Mouse (Mus musculus) stomach, postnatal 0 days (tissue): ENCODE results near the gene Enpp4. TPM values are rescaled to one million over a fixed set of nuclear protein-coding genes. Genes with fewer than 3 reads are reported as not detected.
A peak's percentile ranks its signal among the peaks of the same experiment; 100 is the strongest.

ENCODE experiments used
- ATAC-seq: fragments of 200-750 bp; cut with Nextera tagmentation; 2 replicates; pipeline ENCODE4 v1.8.0; 2017; ENCODE audit not compliant: low FRiP score, low TSS enrichment
- DNase-seq: peaks from one replicate; pipeline ENCODE4 v3.0.0-alpha.2; 2016; ENCODE audit warnings: low spot score
- H3K27ac ChIP-seq: fragments of 300-500 bp; sonication (generic); replicated peaks from 2 replicates; pipeline ENCODE4 v1.5.1; 2014; ENCODE audit warnings: mild to moderate bottlenecking, control low read depth
- H3K27me3 ChIP-seq: fragments of 300-500 bp; sonication (generic); 2 replicates; pipeline ENCODE4 v1.6.1; 2014; ENCODE audit warnings: low read length; ENCODE audit not compliant: control insufficient read depth, insufficient read depth
- H3K36me3 ChIP-seq: fragments of 300-500 bp; sonication (generic); 2 replicates; pipeline ENCODE4 v1.6.1; 2014; ENCODE audit warnings: low read length, mixed read lengths; ENCODE audit not compliant: control insufficient read depth, insufficient read depth
- H3K4me1 ChIP-seq: fragments of 300-500 bp; sonication (generic); replicated peaks from 2 replicates; pipeline ENCODE4 v1.6.1; 2014; ENCODE audit warnings: antibody characterized with exemption; ENCODE audit not compliant: control insufficient read depth, insufficient read depth
- H3K4me2 ChIP-seq: fragments of 300-500 bp; sonication (generic); replicated peaks from 2 replicates; pipeline ENCODE4 v1.6.1; 2014; ENCODE audit warnings: low read depth, mild to moderate bottlenecking, control low read depth, moderate library complexity
- H3K4me3 ChIP-seq: fragments of 300-500 bp; sonication (generic); 2 replicates; pipeline ENCODE4 v1.5.1; 2014; ENCODE audit warnings: low read depth, low read length, control low read depth
- H3K9ac ChIP-seq: fragments of 300-500 bp; sonication (generic); 2 replicates; pipeline ENCODE4 v1.6.1; 2014; ENCODE audit warnings: mild to moderate bottlenecking, low read length, control low read depth, mixed read lengths
- H3K9me3 ChIP-seq: fragments of 300-500 bp; sonication (generic); 2 replicates; pipeline ENCODE4 v1.6.1; 2016; ENCODE audit warnings: low read length; ENCODE audit not compliant: control insufficient read depth
- CTCF ChIP-seq: IDR thresholded peaks from 2 replicates; pipeline ENCODE4 v1.5.1; 2016; ENCODE audit warnings: antibody characterized with exemption, low read depth, mild to moderate bottlenecking, moderate library complexity
- EP300 ChIP-seq: optimal IDR thresholded peaks from 2 replicates; pipeline ENCODE3; 2016; ENCODE audit warnings: antibody characterized with exemption
- WGBS: fragments of 180-500 bp; shearing (Covaris S2); extraction: QIAGEN DNeasy Blood & Tissue Kit; methylation state at CpG from one replicate; pipeline ENCODE4 v1.1.7; 2014; 5-methylcytosine and 5-hydroxymethylcytosine counted together
- polyA plus RNA-seq: library from polyadenylated mRNA; unstranded; fragments of >200 nt; fragmentation: Nextera tagmentation; extraction: Ambion mirVana; gene quantifications from 2 replicates; pipeline ENCODE4 v1.2.1, GENCODE M21; 2015

Enpp4 gene
- polyA plus RNA-seq, 1 experiment from 2014 or later, result 5.0 TPM

- no peaks in the 10 kb centered on the region for H3K4me1 ChIP-seq
- ATAC-seq, result no peak
- no peaks in the 10 kb centered on the region for H3K27me3 ChIP-seq
- H3K4me3 ChIP-seq, result no peak overlapping the region
- DNase-seq, result no peak
- H3K9me3 ChIP-seq, result no peaks in the 10 kb centered on the region
- no peaks in the 10 kb centered on the region; the same call in 1 of the 2 replicates for H3K36me3 ChIP-seq
- WGBS, result 89% methylated on average over 4 of the region's 4 CpGs
- no peak overlapping the region for H3K27ac ChIP-seq
- no peak for TF ChIP-seq EP300
- TF ChIP-seq CTCF, result no peak
- no peak overlapping the region for H3K4me2 ChIP-seq
- H3K9ac ChIP-seq, result no peak overlapping the region
Measured at GRCm38 (mm10) chr17:44083156-44083555, 22.5 kb downstream of the Enpp4 start.

- no peaks in the 10 kb centered on the region for H3K27me3 ChIP-seq
- peak within 1 kb of the TSS; percentile 84 for H3K27ac ChIP-seq
- ATAC-seq, result peak; percentile 98
Measured at GRCm38 (mm10) chr17:44078631-44079350, 26.8 kb downstream of the Enpp4 start, which contains the start of gene Enpp5. Gene Enpp5 (plus strand): TSS chr17:44078813.

GRCm38 (mm10) chr17:44077843-44078160 lies 27.8 kb downstream of the Enpp4 start:
- DNase-seq (no peak), ATAC-seq (no peak)
- H3K4me1 ChIP-seq, result no peaks in the 10 kb centered on the region
- H3K27ac ChIP-seq, result no peak overlapping the region
- TF ChIP-seq CTCF (no peak), EP300 (no peak)
- no peak overlapping the region for H3K4me2 ChIP-seq
- no peaks in the 10 kb centered on the region for H3K27me3 ChIP-seq
- no peaks in the 10 kb centered on the region for H3K9me3 ChIP-seq
- 62% methylated on average over 2 of the region's 2 CpGs for WGBS
- H3K36me3 ChIP-seq, result no peaks in the 10 kb centered on the region
- no peak overlapping the region for H3K9ac ChIP-seq
- no peak overlapping the region for H3K4me3 ChIP-seq

More at GRCm38 (mm10) chr17:44078631-44079350, 26.8 kb downstream of the Enpp4 start, which contains the start of gene Enpp5:
- no peak; the same call in 1 of the 2 replicates for TF ChIP-seq CTCF
- no peak for TF ChIP-seq EP300
- H3K4me3 ChIP-seq, result peak within 1 kb of the TSS; percentile 59
- H3K9me3 ChIP-seq, result no peaks in the 10 kb centered on the region
- no peaks in the 10 kb centered on the region for H3K36me3 ChIP-seq
- DNase-seq, result peak; percentile 93
- H3K4me2 ChIP-seq, result peak within 1 kb of the TSS; percentile 93
- H3K4me1 ChIP-seq, result no peaks in the 10 kb centered on the region
- peak within 1 kb of the TSS; percentile 65 for H3K9ac ChIP-seq
- WGBS, result under 1% methylated on average over 31 of the region's 31 CpGs

GRCm38 (mm10) chr17:44077146-44077842 lies 28.3 kb downstream of the Enpp4 start:
- Histone ChIP-seq H3K27me3 (no peaks in the 10 kb centered on the region), H3K4me2 (no peak overlapping the region), H3K9ac (no peak overlapping the region), H3K4me3 (no peak overlapping the region), H3K27ac (no peak overlapping the region), H3K36me3 (no peaks in the 10 kb centered on the region), H3K9me3 (no peaks in the 10 kb centered on the region), H3K4me1 (no peaks in the 10 kb centered on the region)
- DNase-seq (peak; percentile 41), ATAC-seq (0 out of 2 replicates have a peak, but pooled peaks have one; percentile 25)
- WGBS, result 71% methylated on average over 12 of the region's 12 CpGs
- no peak for TF ChIP-seq CTCF
- TF ChIP-seq EP300, result no peak

GRCm38 (mm10) chr17:44076051-44076680 lies 29.4 kb downstream of the Enpp4 start:
- WGBS, result 62% methylated on average over 6 of the region's 6 CpGs
- H3K4me3 ChIP-seq, result no peak overlapping the region
- no peak for ATAC-seq
- H3K4me1 ChIP-seq, result no peaks in the 10 kb centered on the region
- H3K9me3 ChIP-seq, result no peaks in the 10 kb centered on the region
- TF ChIP-seq EP300, result no peak
- TF ChIP-seq CTCF, result peak; percentile 77
- H3K27ac ChIP-seq, result no peak overlapping the region
- no peaks in the 10 kb centered on the region for H3K27me3 ChIP-seq
- DNase-seq, result no peak
- H3K36me3 ChIP-seq, result no peaks in the 10 kb centered on the region
- no peak overlapping the region for H3K9ac ChIP-seq
- H3K4me2 ChIP-seq, result no peak overlapping the region
